Mouse (Mus musculus): ENCODE data around the gene Tbl1xr1. TPM values are rescaled to one million over a fixed set of nuclear protein-coding genes. Genes with fewer than 3 reads are reported as not detected.

The Tbl1xr1 gene
- polyA plus RNA-seq, 1 experiment from 2014 or later: 20.9 TPM

DNA sequence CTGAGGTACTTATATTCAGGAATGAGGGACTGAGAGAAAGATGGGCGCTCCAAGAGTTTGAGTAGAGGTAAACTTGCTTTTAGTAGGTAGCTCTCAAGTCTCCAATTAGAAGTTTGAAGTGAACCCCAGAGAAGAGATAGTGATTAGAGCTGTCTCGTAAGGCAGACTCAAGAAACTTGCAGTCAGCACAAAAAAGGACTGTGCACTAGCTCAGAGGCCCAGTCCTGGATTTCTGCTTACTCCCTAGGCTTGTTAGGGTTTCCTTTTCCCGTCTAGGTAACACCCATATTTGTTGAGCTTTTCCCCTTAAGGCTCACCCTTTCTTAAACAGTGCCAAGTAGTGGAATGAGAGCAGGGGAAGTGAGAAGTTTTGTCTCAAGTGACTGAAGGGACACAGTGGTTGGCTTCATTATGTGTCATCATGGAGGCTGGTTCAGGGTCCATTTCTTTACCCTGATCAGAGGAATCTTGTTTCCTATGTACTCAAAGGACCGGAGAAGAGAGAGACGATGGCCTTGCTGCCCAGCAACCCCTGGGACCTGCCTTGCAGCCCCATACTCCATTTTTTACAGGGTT is 49.9 kb downstream of the Tbl1xr1 start:
- no peak overlapping the region for H3K27ac ChIP-seq
- 89% methylated on average over 5 of the region's 5 CpGs for WGBS

DNA sequence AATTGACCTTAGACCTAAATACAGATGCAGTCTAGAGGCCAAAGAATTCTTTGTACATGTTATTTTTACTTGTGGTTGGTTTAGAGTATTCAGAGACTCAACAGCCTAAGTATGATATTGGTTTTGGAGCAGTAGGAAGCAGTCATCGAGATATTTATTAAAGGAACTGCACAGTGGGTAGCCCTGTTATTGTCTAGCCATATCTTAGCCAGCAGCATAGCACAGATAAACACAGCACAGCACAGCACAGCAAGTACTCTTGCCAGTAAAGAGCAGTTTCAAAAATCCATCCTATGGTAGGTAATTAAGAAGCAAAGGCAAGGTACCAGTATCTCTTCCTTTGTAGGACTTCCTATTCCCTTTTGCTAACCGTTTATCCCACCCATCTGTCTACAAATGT is 54.8 kb downstream of the Tbl1xr1 start:
- Histone ChIP-seq H3K4me3 (replicated peaks) (no peak overlapping the region), H3K36me3 (0 out of 2 replicates have a peak, but pooled peaks cover 3% of the 10 kb centered on the region), H3K9me3 (no peaks in the 10 kb centered on the region), H3K4me1 (no peaks in the 10 kb centered on the region), H3K9ac (no peak overlapping the region), H3K27ac (no peak overlapping the region), H3K27me3 (replicated peaks) (no peaks in the 10 kb centered on the region), H3K4me2 (no peak overlapping the region)
- ATAC-seq (ENCODE audit: insufficient read depth, low FRiP score, low read depth): no peak
- WGBS: 80% methylated on average over 2 of the region's 2 CpGs

More for the DNA sequence above, 49.9 kb downstream of the Tbl1xr1 start:
- no peak for ATAC-seq (ENCODE audit: insufficient read depth, low FRiP score, low read depth)
- Histone ChIP-seq H3K27me3 (replicated peaks) (no peaks in the 10 kb centered on the region), H3K36me3 (0 out of 2 replicates have a peak, but pooled peaks cover 3% of the 10 kb centered on the region), H3K9ac (no peak overlapping the region), H3K4me3 (replicated peaks) (no peak overlapping the region), H3K4me2 (no peak overlapping the region), H3K4me1 (peaks cover 9% of the 10 kb centered on the region), H3K9me3 (no peaks in the 10 kb centered on the region)

DNA sequence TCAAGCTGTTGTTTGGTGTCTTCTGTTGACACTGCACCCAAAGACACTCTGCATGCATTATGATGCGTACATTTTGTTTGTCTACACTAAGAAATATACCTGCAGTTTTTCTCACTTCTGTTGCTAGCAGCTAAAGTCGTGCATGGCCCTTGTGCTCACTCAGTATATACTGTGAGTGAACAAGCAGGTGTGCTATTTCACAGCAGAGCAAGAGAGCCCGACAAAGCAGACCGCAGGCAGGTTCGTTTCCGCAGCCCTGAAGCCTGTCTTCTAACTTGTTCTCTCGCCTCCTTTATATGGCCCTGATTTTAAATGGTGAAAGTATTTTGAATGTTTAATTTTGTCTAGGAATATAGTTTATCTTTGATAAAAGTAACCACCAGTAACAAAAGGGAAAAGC is 57.2 kb downstream of the Tbl1xr1 start:
- Histone ChIP-seq H3K36me3 (0 out of 2 replicates have a peak, but pooled peaks cover under 1% of the 10 kb centered on the region), H3K4me3 (replicated peaks) (no peak overlapping the region), H3K4me1 (no peaks in the 10 kb centered on the region), H3K4me2 (no peak overlapping the region), H3K27ac (no peak overlapping the region), H3K9me3 (no peaks in the 10 kb centered on the region), H3K9ac (no peak overlapping the region), H3K27me3 (replicated peaks) (no peaks in the 10 kb centered on the region)
- peak; percentile 53; the same call in 1 of the 2 replicates for ATAC-seq (ENCODE audit: insufficient read depth, low FRiP score, low read depth)
- WGBS: 65% methylated on average over 7 of the region's 7 CpGs

DNA sequence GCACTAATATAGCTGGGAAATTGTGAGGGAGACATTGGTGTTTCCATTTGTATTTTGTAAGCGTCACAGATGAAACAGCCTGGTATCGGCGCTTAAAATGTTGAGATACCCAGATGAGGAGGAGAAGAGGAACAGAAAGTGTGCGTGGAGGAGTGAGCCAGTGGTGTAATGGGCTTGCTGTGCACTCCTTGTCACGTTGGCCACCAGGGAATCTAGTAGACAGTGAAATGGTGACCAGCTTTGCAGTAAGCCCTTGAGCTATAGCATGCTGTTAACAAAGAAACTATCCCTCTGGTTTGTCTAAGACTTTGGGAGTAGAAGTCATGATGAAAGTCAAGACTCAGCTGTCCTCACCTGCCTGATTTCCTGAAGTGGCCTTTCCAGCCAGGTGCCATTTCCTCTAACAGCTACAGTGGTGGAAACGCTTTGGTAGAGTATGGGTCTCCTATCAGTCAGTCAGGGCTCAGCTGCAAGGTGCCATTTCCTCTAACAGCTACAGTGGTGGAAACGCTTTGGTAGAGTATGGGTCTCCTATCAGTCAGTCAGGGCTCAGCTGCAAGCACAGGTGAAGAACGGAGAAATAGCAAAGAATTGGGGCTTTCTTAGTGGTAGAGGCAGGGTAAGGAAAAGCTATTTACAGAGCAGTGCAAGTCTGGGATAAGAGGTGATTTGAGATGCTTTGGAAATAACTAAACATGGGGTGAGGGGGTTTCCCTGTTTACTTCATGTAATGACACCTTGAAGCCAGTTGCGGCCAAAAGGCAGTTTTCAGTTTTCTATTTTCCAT is 61.5 kb downstream of the Tbl1xr1 start:
- WGBS: 84% methylated on average over 9 of the region's 9 CpGs

DNA sequence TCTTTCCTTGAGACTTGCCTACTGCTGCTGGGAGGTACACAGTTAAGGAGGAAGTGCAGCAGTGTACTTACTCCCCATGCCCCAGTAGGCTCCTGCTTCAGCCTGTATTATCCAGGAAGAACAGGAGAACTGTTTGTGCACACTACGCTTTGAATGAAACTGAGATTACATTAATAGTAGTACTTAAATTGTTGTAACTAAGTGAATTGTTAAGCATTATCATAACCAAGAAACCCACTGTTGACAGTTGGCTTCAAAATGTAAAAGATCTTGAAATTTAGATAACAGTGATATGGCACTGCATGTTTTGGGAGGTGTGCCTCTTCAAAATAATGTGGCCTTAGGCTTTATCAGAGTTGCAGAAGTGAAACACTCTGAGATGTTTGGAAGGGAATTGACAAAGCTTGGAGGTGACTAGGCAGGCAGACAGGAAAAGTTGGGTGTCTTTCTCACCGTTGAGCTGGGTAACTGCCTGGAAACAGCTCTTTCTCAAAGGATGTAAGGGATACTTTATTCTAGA is 62.2 kb downstream of the Tbl1xr1 start:
- Histone ChIP-seq H3K9me3 (no peaks in the 10 kb centered on the region), H3K4me1 (no peaks in the 10 kb centered on the region), H3K27ac (no peak overlapping the region), H3K9ac (no peak overlapping the region), H3K27me3 (replicated peaks) (no peaks in the 10 kb centered on the region), H3K4me2 (no peak overlapping the region), H3K36me3 (no peaks in the 10 kb centered on the region), H3K4me3 (replicated peaks) (no peak overlapping the region)
- WGBS: 50% methylated on average over 2 of the region's 2 CpGs
- ATAC-seq (ENCODE audit: insufficient read depth, low FRiP score, low read depth): no peak; the same call in 1 of the 2 replicates

More for the DNA sequence above, 61.5 kb downstream of the Tbl1xr1 start:
- ATAC-seq (ENCODE audit: insufficient read depth, low FRiP score, low read depth): no peak
- Histone ChIP-seq H3K27me3 (replicated peaks) (no peaks in the 10 kb centered on the region), H3K4me3 (replicated peaks) (no peak overlapping the region), H3K36me3 (no peaks in the 10 kb centered on the region), H3K9me3 (no peaks in the 10 kb centered on the region), H3K4me2 (no peak overlapping the region), H3K27ac (no peak overlapping the region), H3K4me1 (no peaks in the 10 kb centered on the region), H3K9ac (no peak overlapping the region)

DNA sequence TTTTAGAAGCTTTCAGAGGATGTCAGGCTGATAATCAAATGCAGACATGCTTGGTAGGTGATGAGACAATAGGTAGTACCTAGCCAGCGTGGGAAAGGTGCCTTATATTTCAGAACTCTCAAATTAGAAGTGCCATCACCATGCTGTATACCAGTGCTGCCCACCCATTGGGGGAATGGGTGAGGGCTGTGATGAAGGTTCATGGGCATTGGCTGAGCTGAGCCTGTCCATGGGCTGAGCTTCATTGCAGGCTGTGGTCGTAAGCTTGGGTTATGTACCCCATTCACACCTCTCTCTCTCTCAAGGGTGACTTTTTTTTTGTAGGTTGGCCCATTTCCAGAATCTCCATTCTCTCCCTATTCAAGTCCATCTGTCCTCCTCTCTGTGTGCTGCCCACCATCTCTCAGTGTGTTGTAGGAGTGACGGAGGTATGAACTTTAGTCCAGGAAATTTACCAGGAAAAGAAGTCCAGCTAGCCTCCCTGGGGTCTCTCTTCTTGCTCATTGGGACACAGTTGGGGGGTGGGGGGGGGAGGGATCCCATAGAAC is 63.7 kb downstream of the Tbl1xr1 start:
- H3K36me3 ChIP-seq: no peaks in the 10 kb centered on the region
- ATAC-seq (ENCODE audit: insufficient read depth, low FRiP score, low read depth): no peak
- H3K9me3 ChIP-seq: no peaks in the 10 kb centered on the region
- WGBS: 85% methylated on average over 3 of the region's 3 CpGs
- no peak overlapping the region for H3K4me3 ChIP-seq (replicated peaks)
- no peaks in the 10 kb centered on the region for H3K4me1 ChIP-seq
- H3K9ac ChIP-seq: no peak overlapping the region
- no peaks in the 10 kb centered on the region for H3K27me3 ChIP-seq (replicated peaks)
- no peak overlapping the region for H3K27ac ChIP-seq
- H3K4me2 ChIP-seq: no peak overlapping the region

DNA sequence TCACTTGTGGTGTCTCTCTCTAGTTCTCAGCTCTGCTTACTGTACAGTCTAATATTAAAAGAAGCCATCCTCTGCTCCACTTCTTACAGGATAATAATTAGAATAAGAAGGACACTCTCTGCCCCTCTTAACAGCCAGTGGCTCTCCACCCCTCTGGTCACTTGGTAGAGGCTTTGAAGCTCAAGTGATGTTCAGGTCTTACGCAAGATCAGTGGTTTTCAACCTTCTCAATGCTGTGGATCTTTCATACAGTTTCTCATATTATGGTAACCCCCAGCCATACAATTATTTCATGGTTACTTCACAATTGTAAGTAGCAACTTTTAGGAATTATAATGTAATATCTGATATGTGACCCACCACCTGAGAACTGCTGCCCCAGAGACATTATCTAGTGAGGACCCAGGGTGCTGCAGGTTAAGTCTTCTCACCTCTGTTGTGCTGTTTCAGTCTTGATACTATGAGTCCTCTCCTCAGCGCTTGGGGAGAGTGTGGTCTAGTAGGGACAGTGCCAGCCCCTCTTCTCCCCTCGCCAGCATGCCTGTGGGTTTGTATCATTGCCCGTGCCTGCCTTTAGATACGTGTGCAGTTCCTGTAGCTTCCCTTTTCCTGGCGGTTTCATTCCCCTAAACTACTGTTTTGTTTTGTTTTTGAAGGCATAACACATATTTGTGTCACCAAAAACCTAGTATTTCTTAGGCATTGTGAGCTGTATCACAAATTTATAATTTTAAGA is 65.7 kb downstream of the Tbl1xr1 start:
- H3K9me3 ChIP-seq: no peaks in the 10 kb centered on the region
- H3K4me1 ChIP-seq: no peaks in the 10 kb centered on the region
- no peak overlapping the region for H3K9ac ChIP-seq
- no peak overlapping the region for H3K27ac ChIP-seq
- H3K27me3 ChIP-seq (replicated peaks): no peaks in the 10 kb centered on the region
- WGBS: 86% methylated on average over 6 of the region's 6 CpGs
- H3K4me3 ChIP-seq (replicated peaks): no peak overlapping the region
- no peaks in the 10 kb centered on the region for H3K36me3 ChIP-seq
- ATAC-seq (ENCODE audit: insufficient read depth, low FRiP score, low read depth): no peak
- no peak overlapping the region for H3K4me2 ChIP-seq

DNA sequence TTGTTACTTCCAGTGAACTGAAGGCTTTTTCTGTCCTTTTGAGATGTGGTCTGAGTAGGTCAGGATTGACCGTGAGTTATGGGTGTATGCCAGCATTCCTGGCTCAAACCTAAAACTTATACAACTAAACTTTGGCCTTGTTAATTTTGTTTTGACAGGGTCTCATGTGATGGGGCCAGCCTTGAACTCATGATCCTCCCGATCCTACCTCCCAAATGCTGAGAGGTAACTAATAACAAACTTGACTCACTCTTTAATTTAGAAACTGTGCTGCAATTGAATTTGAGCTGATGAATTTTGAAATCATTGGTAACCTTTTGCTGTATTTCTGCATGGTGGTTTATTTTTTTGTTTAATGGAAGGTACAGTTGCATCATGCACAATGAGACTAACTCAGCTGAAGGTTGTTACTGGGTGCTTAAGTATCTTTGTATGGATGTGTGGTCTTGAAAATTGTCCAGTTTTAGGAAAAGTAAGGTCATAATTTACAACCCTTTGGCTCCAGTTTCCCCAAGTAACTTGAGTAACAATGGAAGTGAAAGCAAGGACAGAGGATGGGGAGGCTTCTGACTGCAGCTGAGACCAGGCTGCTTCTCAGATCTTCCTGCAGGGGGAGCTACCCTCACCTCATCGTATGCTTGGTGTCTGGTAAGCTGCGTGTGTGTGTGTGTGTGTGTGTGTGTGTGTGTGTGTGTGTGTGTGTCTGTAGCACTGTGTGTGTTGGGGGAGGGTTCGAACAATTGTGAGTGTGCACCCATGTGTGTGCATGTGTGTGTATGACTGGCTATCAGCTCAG is 66.6 kb downstream of the Tbl1xr1 start:
- no peak for ATAC-seq (ENCODE audit: insufficient read depth, low FRiP score, low read depth)

DNA sequence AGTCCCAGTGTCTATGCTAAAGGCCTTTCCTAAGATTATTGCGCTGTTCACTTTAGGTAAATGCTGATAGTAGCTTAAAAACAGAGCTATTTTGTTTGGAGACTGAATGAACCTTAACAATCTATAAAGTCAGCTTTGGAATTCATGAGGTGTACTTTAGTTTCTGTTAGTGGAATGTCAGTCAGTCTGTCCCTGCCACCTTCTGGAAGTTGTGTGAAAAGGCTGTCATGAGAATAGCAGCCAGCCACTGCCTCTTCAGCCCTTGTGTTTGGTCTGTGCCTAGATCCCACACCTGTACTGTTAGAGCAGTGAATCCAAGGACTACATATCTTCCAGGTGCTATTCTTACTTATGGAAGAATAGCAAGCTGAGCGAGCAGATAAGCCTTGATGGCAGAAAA is 67.8 kb downstream of the Tbl1xr1 start:
- Histone ChIP-seq H3K9me3 (no peaks in the 10 kb centered on the region), H3K9ac (no peak overlapping the region), H3K27ac (no peak overlapping the region), H3K4me3 (replicated peaks) (no peak overlapping the region), H3K4me1 (0 out of 2 replicates have a peak, but pooled peaks cover 2% of the 10 kb centered on the region), H3K27me3 (replicated peaks) (no peaks in the 10 kb centered on the region), H3K4me2 (no peak overlapping the region), H3K36me3 (no peaks in the 10 kb centered on the region)
- no peak for ATAC-seq (ENCODE audit: insufficient read depth, low FRiP score, low read depth)
- 84% methylated on average over 2 of the region's 2 CpGs for WGBS

More for the DNA sequence above, 66.6 kb downstream of the Tbl1xr1 start:
- H3K9me3 ChIP-seq: no peaks in the 10 kb centered on the region
- no peak overlapping the region for H3K4me3 ChIP-seq (replicated peaks)
- H3K27ac ChIP-seq: no peak overlapping the region
- no peak overlapping the region for H3K9ac ChIP-seq
- WGBS: 74% methylated on average over 5 of the region's 5 CpGs
- H3K4me2 ChIP-seq: no peak overlapping the region
- no peaks in the 10 kb centered on the region for H3K36me3 ChIP-seq
- no peaks in the 10 kb centered on the region for H3K4me1 ChIP-seq
- no peaks in the 10 kb centered on the region for H3K27me3 ChIP-seq (replicated peaks)

DNA sequence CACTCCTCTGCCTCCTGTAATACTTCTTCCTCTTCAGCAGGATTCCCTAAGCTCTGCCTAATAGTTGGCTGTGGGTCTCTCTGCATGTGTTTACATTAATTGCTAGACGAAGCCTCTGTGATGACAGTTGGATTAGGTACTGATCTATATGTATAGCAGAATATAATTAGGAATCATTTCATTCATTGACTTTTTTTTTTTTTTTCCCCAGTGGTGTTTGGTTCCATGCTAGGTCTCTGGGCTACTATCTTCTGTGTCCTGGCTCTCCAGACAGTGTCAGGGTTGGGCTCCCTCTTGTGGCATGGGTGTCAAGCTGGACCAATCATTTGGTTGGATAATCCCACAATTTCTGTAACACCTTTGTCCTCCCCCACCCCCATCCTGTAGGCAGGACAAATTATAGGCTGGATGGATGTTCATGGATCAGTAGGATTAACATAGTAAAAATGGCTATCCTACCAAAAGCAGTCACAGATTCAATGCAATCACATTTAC is 71.0 kb downstream of the Tbl1xr1 start:
- Histone ChIP-seq H3K36me3 (0 out of 2 replicates have a peak, but pooled peaks cover 3% of the 10 kb centered on the region), H3K9ac (no peak overlapping the region), H3K4me2 (no peak overlapping the region), H3K9me3 (no peaks in the 10 kb centered on the region), H3K4me3 (replicated peaks) (no peak overlapping the region), H3K27ac (no peak overlapping the region), H3K4me1 (0 out of 2 replicates have a peak, but pooled peaks cover 2% of the 10 kb centered on the region), H3K27me3 (replicated peaks) (no peaks in the 10 kb centered on the region)
- 46% methylated on average over 1 of the region's 1 CpGs for WGBS
- no peak for ATAC-seq (ENCODE audit: insufficient read depth, low FRiP score, low read depth)

Measured in stomach, embryonic 15.5 days (tissue).